Mouse (Mus musculus) ovary, adult 2 months (tissue): ENCODE data around the gene Akap2. TPM values are rescaled to one million over a fixed set of nuclear protein-coding genes. Genes with fewer than 3 reads are reported as not detected.

ENCODE experiments used
- polyA plus RNA-seq: library from polyadenylated mRNA; depleted of rRNA; stranded (reverse); fragments of >200 nt; gene quantifications from 2 replicates; pipeline ENCODE4 v1.2.3, GENCODE M21; 2012; rRNA removed

Akap2 gene
- polyA plus RNA-seq: 50.0 and 51.4 TPM in 2 replicates

DNA sequence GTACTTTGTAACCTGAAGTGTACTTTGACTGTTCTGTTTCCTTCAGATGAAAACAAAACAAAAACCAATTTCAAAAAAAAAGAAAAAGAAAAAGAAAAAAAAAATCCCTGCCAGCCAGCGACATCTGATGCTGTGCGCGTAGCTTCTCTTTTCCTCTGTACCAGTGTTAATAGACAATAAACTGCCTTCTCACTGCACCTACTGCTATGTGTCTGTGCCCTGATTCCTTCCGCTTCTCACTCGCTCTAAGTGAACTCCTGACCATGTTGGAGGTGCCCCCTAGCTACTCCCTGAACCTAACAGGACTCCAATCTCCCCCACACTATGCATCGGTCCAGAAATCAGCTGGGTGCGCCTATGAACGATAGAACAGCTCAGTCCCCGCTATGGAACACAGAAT, at the start of gene Akap2:
Gene Akap2, plus strand, starts transcription at position 304 of the 400 bp plus-strand sequence.

GRCm38 (mm10) chr4:57916201-57916661, 198.8 kb downstream of the Akap2 start, which contains the start of gene D630039A03Rik:
Gene D630039A03Rik (minus strand): TSS chr4:57916297.

Other genes starting within 250 kb of the Akap2 start
- gene Pakap, start 149.5 kb upstream of the Akap2 start, polyA plus RNA-seq: 2.3 and 2.9 TPM in 2 replicates
- 5.9 and 6.7 TPM in 2 replicates for gene D630039A03Rik, start 198.6 kb downstream of the Akap2 start, polyA plus RNA-seq
- 58.2 and 68.0 TPM in 2 replicates for gene Txn1, start 238.8 kb downstream of the Akap2 start, polyA plus RNA-seq